Mouse (Mus musculus) bone marrow macrophage, adult 2 months (primary cell): Measurements from ENCODE around the gene BC024063.
"Not testable (repeated sequence)": the region's sequence is repeated elsewhere in the genome, so short reads cannot be mapped to it uniquely, and the experiment has no call there.

Source experiments
- CTCF ChIP-seq: IDR thresholded peaks from 2 replicates; pipeline ENCODE4 v1.5.1; 2012; ENCODE audit warnings: low read depth, mild to moderate bottlenecking, low read length, moderate library complexity
- POLR2A ChIP-seq: IDR thresholded peaks from 2 replicates; pipeline ENCODE4 v1.6.1; 2012; ENCODE audit warnings: mild to moderate bottlenecking, low read depth, low read length, borderline replicate concordance

- not testable (repeated sequence) for TF ChIP-seq CTCF, POLR2A
Observed at GRCm38 (mm10) chr10:82082728-82083621, at the start of gene BC024063.
